Mouse (Mus musculus): ENCODE measurements around the gene Sorbs1. TPM values are rescaled to one million over a fixed set of nuclear protein-coding genes. Genes with fewer than 3 reads are reported as not detected.

Sorbs1 gene
- total RNA-seq, 1 experiment, result 18.0 TPM

DNA sequence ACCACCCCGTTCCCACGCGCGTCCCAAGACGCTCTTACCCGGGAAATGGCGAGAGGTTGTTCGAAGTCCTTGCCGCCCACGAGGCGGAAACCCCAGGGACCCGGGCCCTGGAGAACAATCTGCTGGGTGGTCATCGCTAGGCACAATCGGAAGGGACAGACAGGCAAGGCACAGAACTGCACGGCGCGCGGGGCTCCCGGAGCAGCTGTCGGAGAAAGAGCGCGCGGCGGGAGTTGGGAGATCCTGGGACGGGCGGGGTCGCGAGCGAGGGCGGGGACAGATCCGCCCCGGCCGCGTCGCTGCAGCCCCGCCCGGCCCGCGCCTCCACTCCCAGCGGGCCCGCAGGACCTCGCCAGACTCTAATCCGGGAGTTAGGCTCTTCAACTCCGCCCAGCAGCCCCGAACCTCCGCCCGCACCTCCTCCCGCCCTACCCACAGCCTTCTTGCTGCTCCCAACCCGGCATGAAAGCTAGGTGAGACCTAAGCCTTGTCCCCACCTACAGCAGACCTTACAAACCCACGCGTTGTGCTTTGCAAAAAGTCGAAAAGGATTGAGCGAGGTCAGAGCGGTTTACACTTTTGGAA, 242.2 kb downstream of the Sorbs1 start, which contains the start of gene Pdlim1:
Pdlim1 (minus strand) TSS at position 535 of the 585 bp plus-strand sequence.
- Histone ChIP-seq H3K36me3 (ENCODE audit: control insufficient read depth, insufficient read depth, low read length, poor library complexity, severe bottlenecking) (no peaks in the 10 kb centered on the region), H3K4me3 (ENCODE audit: insufficient read depth in 1 of 2, low read depth in 1 of 2, low read length in 2 of 2, poor library complexity in 1 of 2, severe bottlenecking in 1 of 2) (peak within 1 kb of the TSS; percentile 90 to 95), H3K9me3 (ENCODE audit: control insufficient read depth, insufficient read depth, low read depth, low read length) (no peaks in the 10 kb centered on the region), H3K27ac (ENCODE audit: insufficient read depth, low read depth, low read length, poor library complexity, severe bottlenecking) (peak within 1 kb of the TSS; percentile 83), H3K9ac (ENCODE audit: insufficient read depth, low read depth, low read length, poor library complexity, severe bottlenecking) (peak within 1 kb of the TSS; percentile 93), H3K4me1 (ENCODE audit: control insufficient read depth in 2 of 2, insufficient read depth in 2 of 2, low read length in 2 of 2, poor library complexity in 1 of 2) (peaks cover 4 to 25% of the 10 kb centered on the region in 2 experiments; a peak in 3 of 4 replicates)
- TF ChIP-seq HCFC1 (IDR thresholded peaks at IDR 0.05; ENCODE audit: borderline replicate concordance, insufficient read depth, low read length) (no peak; the same call in 1 of the 2 replicates), CHD2 (IDR thresholded peaks at IDR 0.05; ENCODE audit: low read depth, low read length) (no peak), MAFK (IDR thresholded peaks at IDR 0.05; ENCODE audit: insufficient read depth, low read depth, low read length) (no peak), ZNF384 (IDR thresholded peaks at IDR 0.05; ENCODE audit: low read depth, low read length) (no peak), ZC3H11A (IDR thresholded peaks at IDR 0.05; ENCODE audit: borderline replicate concordance, low read depth, low read length) (no peak)
- peak; percentile 78 for DNase-seq (ENCODE audit: low read depth, low spot score)
- in situ Hi-C loops (cut with MboI; ENCODE audit: low sequenced_read_pairs in 2 of 2, unreplicated experiment in 2 of 2), result no loop called here

- in situ Hi-C loops (cut with MboI; ENCODE audit: low sequenced_read_pairs in 2 of 2, unreplicated experiment in 2 of 2), result no loop called here
- H3K9me3 ChIP-seq (ENCODE audit: control insufficient read depth, insufficient read depth, low read depth, low read length), result no peaks in the 10 kb centered on the region
- H3K4me3 ChIP-seq (ENCODE audit: insufficient read depth in 1 of 2, low read depth in 1 of 2, low read length in 2 of 2, poor library complexity in 1 of 2, severe bottlenecking in 1 of 2), result peak overlapping the region; percentile 90 to 95
- H3K4me1 ChIP-seq (ENCODE audit: control insufficient read depth in 2 of 2, insufficient read depth in 2 of 2, low read length in 2 of 2, poor library complexity in 1 of 2), result peaks cover 4 to 20% of the 10 kb centered on the region in 2 experiments; a peak in 3 of 4 replicates
- TF ChIP-seq MAFK (IDR thresholded peaks at IDR 0.05; ENCODE audit: insufficient read depth, low read depth, low read length), result no peak
- peak; percentile 42; the same call in 1 of the 2 replicates for TF ChIP-seq HCFC1 (IDR thresholded peaks at IDR 0.05; ENCODE audit: borderline replicate concordance, insufficient read depth, low read length)
- no peak for TF ChIP-seq ZC3H11A (IDR thresholded peaks at IDR 0.05; ENCODE audit: borderline replicate concordance, low read depth, low read length)
- DNase-seq (ENCODE audit: low read depth, low spot score), result peak; percentile 31
- H3K9ac ChIP-seq (ENCODE audit: insufficient read depth, low read depth, low read length, poor library complexity, severe bottlenecking), result peak overlapping the region; percentile 93
- H3K27ac ChIP-seq (ENCODE audit: insufficient read depth, low read depth, low read length, poor library complexity, severe bottlenecking), result peak overlapping the region; percentile 54; the same call in 1 of the 2 replicates
- H3K36me3 ChIP-seq (ENCODE audit: control insufficient read depth, insufficient read depth, low read length, poor library complexity, severe bottlenecking), result no peaks in the 10 kb centered on the region
Observed at GRCm38 (mm10) chr19:40270351-40271307, 242.9 kb downstream of the Sorbs1 start.

DNA sequence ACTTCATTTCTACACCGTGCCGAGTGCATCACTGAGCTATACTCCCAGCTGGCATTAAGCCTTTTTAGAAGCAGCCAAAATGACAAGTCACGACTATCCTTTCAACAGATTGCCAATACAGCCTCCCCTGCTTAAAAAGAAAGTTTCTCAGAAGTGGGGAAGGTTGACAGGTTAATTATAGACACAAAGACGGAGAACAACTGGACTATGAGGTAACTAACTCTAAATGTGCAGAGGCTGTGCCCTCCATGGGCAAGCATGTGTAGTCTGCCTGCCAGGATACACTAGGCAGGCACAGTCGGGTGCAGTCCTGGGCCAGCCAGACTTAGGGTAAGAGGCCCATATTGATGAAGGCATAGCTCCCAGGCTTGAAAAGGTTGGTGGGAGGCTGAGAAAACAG, 244.1 kb downstream of the Sorbs1 start:
- Histone ChIP-seq H3K4me1 (ENCODE audit: control insufficient read depth in 2 of 2, insufficient read depth in 2 of 2, low read length in 2 of 2, poor library complexity in 1 of 2) (peaks cover 0 to 17% of the 10 kb centered on the region in 2 experiments; a peak in 2 of 4 replicates), H3K9me3 (ENCODE audit: control insufficient read depth, insufficient read depth, low read depth, low read length) (no peaks in the 10 kb centered on the region), H3K4me3 (ENCODE audit: insufficient read depth in 1 of 2, low read depth in 1 of 2, low read length in 2 of 2, poor library complexity in 1 of 2, severe bottlenecking in 1 of 2) (no peak overlapping the region), H3K27ac (ENCODE audit: insufficient read depth, low read depth, low read length, poor library complexity, severe bottlenecking) (no peak overlapping the region), H3K9ac (ENCODE audit: insufficient read depth, low read depth, low read length, poor library complexity, severe bottlenecking) (no peak overlapping the region), H3K36me3 (ENCODE audit: control insufficient read depth, insufficient read depth, low read length, poor library complexity, severe bottlenecking) (no peaks in the 10 kb centered on the region; the same call in 1 of the 2 replicates)
- in situ Hi-C loops (cut with MboI; ENCODE audit: low sequenced_read_pairs in 2 of 2, unreplicated experiment in 2 of 2), result no loop called here
- no peak for DNase-seq (ENCODE audit: low read depth, low spot score)
- TF ChIP-seq HCFC1 (IDR thresholded peaks at IDR 0.05; ENCODE audit: borderline replicate concordance, insufficient read depth, low read length), result no peak
- TF ChIP-seq ZC3H11A (IDR thresholded peaks at IDR 0.05; ENCODE audit: borderline replicate concordance, low read depth, low read length), result no peak
- no peak for TF ChIP-seq MAFK (IDR thresholded peaks at IDR 0.05; ENCODE audit: insufficient read depth, low read depth, low read length)
- TF ChIP-seq ZNF384 (IDR thresholded peaks at IDR 0.05; ENCODE audit: low read depth, low read length), result no peak
- TF ChIP-seq CHD2 (IDR thresholded peaks at IDR 0.05; ENCODE audit: low read depth, low read length), result no peak

DNA sequence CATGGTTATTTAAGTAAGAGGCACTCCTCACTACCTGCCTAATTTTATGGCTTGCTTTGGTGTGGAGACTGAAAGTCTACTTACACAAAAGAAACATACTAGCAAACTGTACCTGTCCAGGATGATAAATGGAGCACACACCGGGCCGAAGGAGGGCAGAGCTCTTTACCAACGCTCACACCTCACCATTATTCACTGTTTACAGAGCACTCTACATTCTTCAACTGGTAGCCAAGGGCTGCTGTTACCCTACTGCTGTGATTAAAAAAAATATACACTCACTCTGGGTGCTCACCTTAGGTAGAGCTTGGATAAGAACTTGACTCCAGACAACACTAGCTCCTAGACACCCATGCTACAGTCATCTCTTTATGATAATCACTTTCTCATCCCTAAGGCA, 245.1 kb downstream of the Sorbs1 start:
- no peak for DNase-seq (ENCODE audit: low read depth, low spot score)
- H3K9me3 ChIP-seq (ENCODE audit: control insufficient read depth, insufficient read depth, low read depth, low read length), result no peaks in the 10 kb centered on the region
- in situ Hi-C loops (cut with MboI; ENCODE audit: low sequenced_read_pairs in 2 of 2, unreplicated experiment in 2 of 2), result no loop called here
- no peaks in the 10 kb centered on the region; the same call in 1 of the 2 replicates for H3K36me3 ChIP-seq (ENCODE audit: control insufficient read depth, insufficient read depth, low read length, poor library complexity, severe bottlenecking)
- no peak overlapping the region for H3K9ac ChIP-seq (ENCODE audit: insufficient read depth, low read depth, low read length, poor library complexity, severe bottlenecking)
- no peak overlapping the region for H3K4me3 ChIP-seq (ENCODE audit: insufficient read depth in 1 of 2, low read depth in 1 of 2, low read length in 2 of 2, poor library complexity in 1 of 2, severe bottlenecking in 1 of 2)
- H3K4me1 ChIP-seq (ENCODE audit: control insufficient read depth in 2 of 2, insufficient read depth in 2 of 2, low read length in 2 of 2, poor library complexity in 1 of 2), result peaks cover 0 to 17% of the 10 kb centered on the region in 2 experiments; a peak in 2 of 4 replicates
- no peak overlapping the region for H3K27ac ChIP-seq (ENCODE audit: insufficient read depth, low read depth, low read length, poor library complexity, severe bottlenecking)
- TF ChIP-seq ZC3H11A (IDR thresholded peaks at IDR 0.05; ENCODE audit: borderline replicate concordance, low read depth, low read length) (no peak), MAFK (IDR thresholded peaks at IDR 0.05; ENCODE audit: insufficient read depth, low read depth, low read length) (no peak), HCFC1 (IDR thresholded peaks at IDR 0.05; ENCODE audit: borderline replicate concordance, insufficient read depth, low read length) (no peak), CHD2 (IDR thresholded peaks at IDR 0.05; ENCODE audit: low read depth, low read length) (no peak), ZNF384 (IDR thresholded peaks at IDR 0.05; ENCODE audit: low read depth, low read length) (no peak)

Measured in ES-E14 (cell line).